Mouse (Mus musculus): Measurements from ENCODE around the gene Ctnnd2.

DNA sequence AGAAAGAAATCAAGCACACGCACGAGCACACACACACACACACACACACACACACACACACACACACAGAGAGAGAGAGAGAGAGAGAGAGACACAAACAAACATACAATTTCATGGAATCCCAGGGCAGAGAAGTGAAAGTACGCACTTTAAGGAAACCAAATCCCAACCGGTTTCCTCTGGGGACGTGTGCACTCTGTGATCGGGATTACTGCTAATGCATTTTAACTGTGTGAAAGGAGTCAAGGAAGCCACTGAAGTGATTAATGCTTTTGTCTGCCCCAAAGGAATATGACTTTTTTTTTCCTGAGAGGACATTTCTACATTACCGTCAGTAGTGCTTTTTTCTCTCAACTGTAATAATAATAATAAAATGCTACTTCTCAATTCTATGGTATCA, 443.1 kb downstream of the Ctnnd2 start:
- TF ChIP-seq CTCF (IDR thresholded peaks at IDR 0.05; ENCODE audit: low read depth) (no peak), EP300 (IDR thresholded peaks at IDR 0.05; ENCODE audit: low read depth) (no peak)

All from liver, postnatal 0 days (tissue).